Mouse (Mus musculus) spleen, postnatal 4 days (tissue): ENCODE measurements around the gene Entpd5.

Experiments
- DNase-seq, 2 experiments: peaks; one replicate each; pipeline ENCODE4 v3.0.0; 2022; ENCODE audit warnings: low spot score in 2 of 2

Gene Entpd5

DNA sequence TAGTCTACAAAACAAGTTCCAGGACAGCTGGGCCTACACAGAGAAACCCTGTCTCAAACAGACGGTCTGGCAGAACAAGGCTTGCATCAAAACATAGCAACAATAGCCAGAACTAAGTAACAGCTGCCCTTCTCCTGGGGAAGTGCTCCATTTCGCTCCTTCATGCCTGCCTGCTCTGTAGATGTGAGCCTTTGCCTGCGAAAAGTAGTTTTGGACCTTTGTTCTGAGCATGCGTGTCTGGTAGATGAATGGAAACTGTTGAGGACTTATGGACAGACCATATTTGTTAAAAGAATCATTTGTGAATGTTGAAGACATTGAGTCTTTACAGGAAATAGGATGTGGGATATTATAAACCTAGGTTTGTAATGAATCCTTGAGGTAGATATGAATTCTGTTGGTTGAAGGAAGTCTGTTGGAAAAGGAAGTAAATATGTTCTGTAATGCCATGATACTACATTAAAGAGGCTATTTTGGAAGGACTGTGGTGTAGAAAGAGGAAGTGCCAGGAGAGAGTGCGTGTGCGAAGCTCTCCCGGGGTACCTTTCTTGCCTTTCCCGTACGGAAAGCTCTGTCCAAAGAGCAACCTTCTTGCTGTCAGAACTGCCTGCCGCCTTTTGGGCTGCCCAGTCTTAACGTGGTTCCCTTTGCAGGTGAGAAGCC lies 71.7 kb downstream of the Entpd5 start:
- no peak for DNase-seq

DNA sequence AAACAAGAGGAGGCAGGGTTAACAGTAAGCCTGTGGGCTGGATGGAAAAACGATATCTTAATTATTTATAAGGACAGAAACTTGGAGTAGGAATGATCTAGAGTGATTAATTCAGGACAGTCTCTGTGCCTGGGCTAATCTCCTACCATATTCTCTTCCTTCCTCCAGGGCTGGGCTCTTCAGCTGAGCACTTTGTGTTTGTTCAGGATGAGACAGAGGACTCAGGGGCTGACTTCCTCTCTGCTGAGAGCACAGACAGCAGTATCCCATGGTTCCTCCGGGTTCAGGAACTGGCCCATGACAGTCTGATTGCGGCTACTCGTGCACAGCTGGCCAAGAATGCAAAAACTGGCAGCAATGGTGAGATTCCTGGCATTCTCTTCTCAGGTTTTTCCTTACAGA lies 81.7 kb downstream of the Entpd5 start:
- no peak for DNase-seq
